Mouse (Mus musculus) CH12.LX (cell line): Measurements from ENCODE around the gene Gm9970. TPM values are rescaled to one million over a fixed set of nuclear protein-coding genes. Genes with fewer than 3 reads are reported as not detected.

ENCODE experiments used
- DNase-seq: peaks from one replicate; pipeline ENCODE4 v3.0.0-alpha.2; 2013; ENCODE audit errors: extremely low read depth
- H3K27ac ChIP-seq: 2 replicates; pipeline ENCODE4 v1.5.1; 2012; ENCODE audit warnings: low read depth, mild to moderate bottlenecking, control low read depth, moderate library complexity; ENCODE audit not compliant: insufficient read depth
- H3K27me3 ChIP-seq: replicated peaks from 2 replicates; pipeline ENCODE3; 2012; ENCODE audit warnings: inconsistent platforms
- H3K36me3 ChIP-seq, 2 experiments: replicated peaks in 1 of 2; 2 replicates each; pipeline versions ENCODE3 to v1.6.1; 2012; ENCODE audit warnings: inconsistent platforms in 1 of 2, low read length in 1 of 2, mild to moderate bottlenecking in 1 of 2, mixed read lengths in 1 of 2, moderate library complexity in 1 of 2; ENCODE audit not compliant: control insufficient read depth in 1 of 2, insufficient read depth in 1 of 2
- H3K4me1 ChIP-seq, 2 experiments: 2 replicates each; pipeline ENCODE4 v1.6.1; 2012; ENCODE audit warnings: inconsistent platforms in 1 of 2, moderate library complexity in 1 of 2; ENCODE audit not compliant: insufficient read depth in 2 of 2, control insufficient read depth in 1 of 2
- H3K4me2 ChIP-seq: 2 replicates; pipeline ENCODE4 v1.6.1; 2012; ENCODE audit warnings: low read depth, mild to moderate bottlenecking, control low read depth; ENCODE audit not compliant: poor library complexity, insufficient read depth, severe bottlenecking
- H3K4me3 ChIP-seq, 3 experiments: fragments of 150-350 bp in 1 of 3; sonication (generic) in 1 of 3; replicated peaks in 1 of 3; 2 replicates each; pipeline versions ENCODE3 to v1.5.1; 2011 to 2012; ENCODE audit warnings: low read depth in 2 of 3, low read length in 2 of 3, mild to moderate bottlenecking in 2 of 3, moderate library complexity in 2 of 3, control low read depth in 1 of 3, improper control_type of control experiment in 1 of 3, inconsistent platforms in 1 of 3, mixed read lengths in 1 of 3; ENCODE audit not compliant: poor library complexity in 1 of 3
- H3K79me2 ChIP-seq: replicated peaks from 2 replicates; pipeline ENCODE4 v1.6.1; 2012; ENCODE audit warnings: mild to moderate bottlenecking, moderate library complexity; ENCODE audit not compliant: control insufficient read depth, poor library complexity, insufficient read depth, severe bottlenecking; ENCODE audit errors: extremely low read depth
- H3K9ac ChIP-seq: 2 replicates; pipeline ENCODE4 v1.6.1; 2012; ENCODE audit warnings: low read depth, mild to moderate bottlenecking, control low read depth, moderate library complexity; ENCODE audit not compliant: insufficient read depth
- H3K9me3 ChIP-seq: replicated peaks from 2 replicates; pipeline ENCODE3; 2012; ENCODE audit warnings: low read length, inconsistent platforms, mixed read lengths
- CHD1 ChIP-seq: IDR thresholded peaks from 2 replicates; pipeline ENCODE4 v1.6.1; 2012; ENCODE audit warnings: low read depth, low read length, improper control_type of control experiment, inconsistent platforms
- CTCF ChIP-seq, 2 experiments: IDR thresholded peaks in 1 of 2; conservative IDR thresholded peaks in 1 of 2; 2 replicates each; pipeline ENCODE4 v1.5.1; 2011 to 2012; ENCODE audit warnings: low read depth in 2 of 2, low read length in 2 of 2, improper control_type of control experiment in 1 of 2, inconsistent platforms in 1 of 2, mild to moderate bottlenecking in 1 of 2, moderate library complexity in 1 of 2
- ETS1 ChIP-seq: conservative IDR thresholded peaks from 2 replicates; pipeline ENCODE4 v1.6.1; 2012; ENCODE audit warnings: low read depth, mild to moderate bottlenecking, inconsistent platforms, low read length, improper control_type of control experiment, moderate library complexity
- HCFC1 ChIP-seq: IDR thresholded peaks from 2 replicates; pipeline ENCODE4 v1.6.1; 2012; ENCODE audit warnings: low read depth, mild to moderate bottlenecking, inconsistent platforms, low read length, improper control_type of control experiment
- IRF4 ChIP-seq: IDR thresholded peaks from 2 replicates; pipeline ENCODE4 v1.6.1; 2014; ENCODE audit warnings: low read depth, mild to moderate bottlenecking, inconsistent platforms, low read length, improper control_type of control experiment
- JUND ChIP-seq: conservative IDR thresholded peaks from 2 replicates; pipeline ENCODE4 v1.6.1; 2011; ENCODE audit warnings: low read depth, low read length, improper control_type of control experiment
- KAT2A ChIP-seq: IDR thresholded peaks from 2 replicates; pipeline ENCODE4 v1.6.1; 2012; ENCODE audit warnings: low read length, improper control_type of control experiment, inconsistent platforms; ENCODE audit not compliant: insufficient replicate concordance
- MAX ChIP-seq: IDR thresholded peaks from 2 replicates; pipeline ENCODE4 v1.6.1; 2011; ENCODE audit warnings: low read length, improper control_type of control experiment
- MAZ ChIP-seq: IDR thresholded peaks from 2 replicates; pipeline ENCODE4 v1.6.1; 2012; ENCODE audit warnings: low read depth, mild to moderate bottlenecking, inconsistent platforms, low read length, improper control_type of control experiment, moderate library complexity
- MEF2A ChIP-seq: IDR thresholded peaks from 2 replicates; pipeline ENCODE4 v1.6.1; 2014; ENCODE audit warnings: low read depth, mild to moderate bottlenecking, inconsistent platforms, low read length, improper control_type of control experiment, borderline replicate concordance
- NELFE ChIP-seq: IDR thresholded peaks from 2 replicates; pipeline ENCODE4 v1.6.1; 2011; ENCODE audit warnings: low read depth, low read length, improper control_type of control experiment
- POLR2A ChIP-seq: IDR thresholded peaks from 2 replicates; pipeline ENCODE4 v1.6.1; 2011; ENCODE audit warnings: low read depth, mild to moderate bottlenecking, improper control_type of control experiment, low read length
- RCOR1 ChIP-seq: conservative IDR thresholded peaks from 2 replicates; pipeline ENCODE4 v1.6.1; 2012; ENCODE audit warnings: low read depth, mild to moderate bottlenecking, inconsistent platforms, low read length, improper control_type of control experiment
- UBTF ChIP-seq: IDR thresholded peaks from 2 replicates; pipeline ENCODE4 v1.6.1; 2012; ENCODE audit warnings: low read depth, mild to moderate bottlenecking, inconsistent platforms, low read length, improper control_type of control experiment, moderate library complexity
- USF1 ChIP-seq: IDR thresholded peaks from 2 replicates; pipeline ENCODE4 v1.6.1; 2014; ENCODE audit warnings: low read depth, mild to moderate bottlenecking, inconsistent platforms, low read length, improper control_type of control experiment
- ZMIZ1 ChIP-seq: IDR thresholded peaks from 2 replicates; pipeline ENCODE4 v1.6.1; 2012; ENCODE audit warnings: low read depth, mild to moderate bottlenecking, inconsistent platforms, low read length, improper control_type of control experiment
- dilution Hi-C: fragments of 300-500 bp; cut with MboI; formaldehyde crosslinking; loops from 2 replicates; pipeline ENCODE4 v1.14.3; 2020; ENCODE audit warnings: low sequenced_read_pairs; ENCODE audit not compliant: extremely low pct_unique_long_range_greater_than_20kb, extremely low pct_ligation_motif_present
- in situ Hi-C: fragments of 300-500 bp; cut with MboI; formaldehyde crosslinking; loops from 3 replicates; pipeline ENCODE4 v1.14.3; 2019; ENCODE audit warnings: low sequenced_read_pairs, low pct_ligation_motif_present, low pct_unique_long_range_greater_than_20kb, mixed read lengths
- polyA plus RNA-seq: library from polyadenylated mRNA; unstranded; fragments of >175 nt; gene quantifications from 2 replicates; pipeline ENCODE4 v1.2.1, GENCODE M21; 2012; ENCODE audit warnings: low read depth; ENCODE audit not compliant: insufficient read length
- total RNA-seq, 2 experiments: library from RNA; depleted of rRNA; stranded (reverse); fragments of 300-350 nt in 1 of 2; fragments of >200 nt in 1 of 2; gene quantifications; 2 replicates each; pipeline ENCODE4 v1.2.3; 2012 to 2014

Gm9970 gene
- total and polyA plus RNA-seq, 3 experiments, result not detected

- TF ChIP-seq KAT2A (peak; percentile 99), NELFE (peak; percentile 87), POLR2A (peak; percentile 89), IRF4 (peak; percentile 81), ETS1 (peak; percentile 32), UBTF (peak; percentile 63; the same call in 1 of the 2 replicates), USF1 (no peak), CTCF (conservative IDR thresholded peaks at IDR 0.05 in 1 of 2, IDR thresholded peaks at IDR 0.05 in 1 of 2; ENCODE audit: low read depth in 2 of 2, low read length in 2 of 2) (peak in 1 of 2 experiments; percentile 77; a peak in 2 of 4 replicates), JUND (no peak), MEF2A (peak; percentile 88; the same call in 1 of the 2 replicates), MAZ (peak; percentile 86), CHD1 (no peak), HCFC1 (peak; percentile 97), MAX (peak; percentile 34; the same call in 1 of the 2 replicates), ZMIZ1 (peak; percentile 48; the same call in 1 of the 2 replicates)
- TF ChIP-seq, all 38 proteins: peak for 22
Observed at GRCm38 (mm10) chr5:31192939-31193630, 47.9 kb downstream of the Gm9970 start, which contains the start of the genes Snx17 and Eif2b4 (continued).

- Histone ChIP-seq H3K4me3 (peak overlapping the region; percentile 55 to 96 (median 71)), H3K9me3 (no peaks in the 10 kb centered on the region), H3K27me3 (no peaks in the 10 kb centered on the region), H3K27ac (peak overlapping the region; percentile 54; the same call in 1 of the 2 replicates), H3K9ac (peak overlapping the region; percentile 91), H3K36me3 (peaks cover 56 to 68% of the 10 kb centered on the region in 2 experiments), H3K4me1 (peaks cover 2 to 29% of the 10 kb centered on the region in 2 experiments; a peak in 3 of 4 replicates), H3K4me2 (peak overlapping the region; percentile 94), H3K79me2 (peaks cover 27% of the 10 kb centered on the region)
- in situ Hi-C loops (no loop called here), dilution Hi-C loops (no loop called here)
- DNase-seq, result peak; percentile 28
- TF ChIP-seq CHD1, result peak; percentile 73; the same call in 1 of the 2 replicates
- no peak for TF ChIP-seq RCOR1
- no peak for TF ChIP-seq USF1
Observed at GRCm38 (mm10) chr5:31192045-31192938, 48.7 kb downstream of the Gm9970 start.

Other genes with a start within 250 kb of the Gm9970 start
Only the 20 nearest of the 21 such genes appear.
- 48.8 and 58.0 TPM in 2 replicates for gene Atraid, start 192.9 kb downstream of the Gm9970 start, total RNA-seq (2012; rRNA removed)
- gene Atraid, start 192.9 kb downstream of the Gm9970 start, total RNA-seq (2014; rRNA removed), result 88.7 TPM in 2 replicates
- 52.7 and 60.1 TPM in 2 replicates for gene Atraid, start 192.9 kb downstream of the Gm9970 start, polyA plus RNA-seq
- gene Slc5a6, start 192.3 kb downstream of the Gm9970 start, total RNA-seq (2012; rRNA removed), result 10.9 and 15.4 TPM in 2 replicates
- gene Slc5a6, start 192.3 kb downstream of the Gm9970 start, total RNA-seq (2014; rRNA removed), result 8.9 and 9.0 TPM in 2 replicates
- 17.1 and 18.6 TPM in 2 replicates for gene Slc5a6, start 192.3 kb downstream of the Gm9970 start, polyA plus RNA-seq
- gene Cad, start 186.5 kb downstream of the Gm9970 start, total RNA-seq (2012; rRNA removed), result 106 and 135 TPM in 2 replicates
- gene Cad, start 186.5 kb downstream of the Gm9970 start, total RNA-seq (2014; rRNA removed), result 43.1 and 44.3 TPM in 2 replicates
- gene Cad, start 186.5 kb downstream of the Gm9970 start, polyA plus RNA-seq, result 108 and 123 TPM in 2 replicates
- gene Dnajc5g, start 134.9 kb downstream of the Gm9970 start, total RNA-seq (2012; rRNA removed), result not detected in 2 replicates
- gene Dnajc5g, start 134.9 kb downstream of the Gm9970 start, total RNA-seq (2014; rRNA removed), result not detected in 2 replicates
- not detected in 2 replicates for gene Dnajc5g, start 134.9 kb downstream of the Gm9970 start, polyA plus RNA-seq
- not detected in 2 replicates for gene Slc30a3, start 133.0 kb downstream of the Gm9970 start, total RNA-seq (2012; rRNA removed)
- gene Slc30a3, start 133.0 kb downstream of the Gm9970 start, total RNA-seq (2014; rRNA removed), result not detected in 2 replicates
- gene Slc30a3, start 133.0 kb downstream of the Gm9970 start, polyA plus RNA-seq, result not detected in 2 replicates
- gene Trim54, start 124.5 kb downstream of the Gm9970 start, total RNA-seq (2012; rRNA removed), result not detected in 2 replicates
- gene Trim54, start 124.5 kb downstream of the Gm9970 start, total RNA-seq (2014; rRNA removed), result not detected in 2 replicates
- not detected in 2 replicates for gene Trim54, start 124.5 kb downstream of the Gm9970 start, polyA plus RNA-seq
- not detected in 2 replicates for gene Ucn, start 102.4 kb downstream of the Gm9970 start, total RNA-seq (2012; rRNA removed)
- not detected in 2 replicates for gene Ucn, start 102.4 kb downstream of the Gm9970 start, total RNA-seq (2014; rRNA removed)
- gene Ucn, start 102.4 kb downstream of the Gm9970 start, polyA plus RNA-seq, result not detected in 2 replicates
- gene Mpv17, start 87.0 kb downstream of the Gm9970 start, total RNA-seq (2012; rRNA removed), result 24.0 and 30.3 TPM in 2 replicates
- 37.6 and 39.7 TPM in 2 replicates for gene Mpv17, start 87.0 kb downstream of the Gm9970 start, total RNA-seq (2014; rRNA removed)
- gene Mpv17, start 87.0 kb downstream of the Gm9970 start, polyA plus RNA-seq, result 32.8 and 40.4 TPM in 2 replicates
- gene Gm29609, start 61.3 kb downstream of the Gm9970 start, total RNA-seq (2012; rRNA removed), result 1.4 and 2.7 TPM in 2 replicates
- 1.2 and 2.1 TPM in 2 replicates for gene Gm29609, start 61.3 kb downstream of the Gm9970 start, total RNA-seq (2014; rRNA removed)
- gene Gm29609, start 61.3 kb downstream of the Gm9970 start, polyA plus RNA-seq, result 0.57 and 3.0 TPM in 2 replicates
- 49.4 and 51.2 TPM in 2 replicates for gene Gtf3c2, start 61.1 kb downstream of the Gm9970 start, total RNA-seq (2012; rRNA removed)
- gene Gtf3c2, start 61.1 kb downstream of the Gm9970 start, total RNA-seq (2014; rRNA removed), result 19.4 and 22.8 TPM in 2 replicates
- gene Gtf3c2, start 61.1 kb downstream of the Gm9970 start, polyA plus RNA-seq, result 96.9 and 99.5 TPM in 2 replicates
- gene Snx17, start 48.0 kb downstream of the Gm9970 start, total RNA-seq (2012; rRNA removed), result 61.5 and 73.9 TPM in 2 replicates
- gene Snx17, start 48.0 kb downstream of the Gm9970 start, total RNA-seq (2014; rRNA removed), result 52.6 and 56.7 TPM in 2 replicates
- gene Snx17, start 48.0 kb downstream of the Gm9970 start, polyA plus RNA-seq, result 59.2 and 63.9 TPM in 2 replicates
- 56.8 and 75.0 TPM in 2 replicates for gene Eif2b4, start 47.8 kb downstream of the Gm9970 start, total RNA-seq (2012; rRNA removed)
- 26.8 and 29.0 TPM in 2 replicates for gene Eif2b4, start 47.8 kb downstream of the Gm9970 start, total RNA-seq (2014; rRNA removed)
- 99.5 and 106 TPM in 2 replicates for gene Eif2b4, start 47.8 kb downstream of the Gm9970 start, polyA plus RNA-seq
- 6.9 and 7.4 TPM in 2 replicates for gene Zfp513, start 38.9 kb downstream of the Gm9970 start, total RNA-seq (2012; rRNA removed)
- gene Zfp513, start 38.9 kb downstream of the Gm9970 start, total RNA-seq (2014; rRNA removed), result 2.4 and 3.6 TPM in 2 replicates
- 10.2 and 12.8 TPM in 2 replicates for gene Zfp513, start 38.9 kb downstream of the Gm9970 start, polyA plus RNA-seq
- gene Ppm1g, start 20.5 kb downstream of the Gm9970 start, total RNA-seq (2012; rRNA removed), result 182 and 225 TPM in 2 replicates
- gene Ppm1g, start 20.5 kb downstream of the Gm9970 start, total RNA-seq (2014; rRNA removed), result 96.9 and 97.8 TPM in 2 replicates
- gene Ppm1g, start 20.5 kb downstream of the Gm9970 start, polyA plus RNA-seq, result 366 and 383 TPM in 2 replicates
- gene Nrbp1, start 368 bp downstream of the Gm9970 start, total RNA-seq (2012; rRNA removed), result 36.6 and 40.4 TPM in 2 replicates
- 40.5 and 41.5 TPM in 2 replicates for gene Nrbp1, start 368 bp downstream of the Gm9970 start, total RNA-seq (2014; rRNA removed)
- gene Nrbp1, start 368 bp downstream of the Gm9970 start, polyA plus RNA-seq, result 34.5 and 36.1 TPM in 2 replicates
- 13.9 and 14.1 TPM in 2 replicates for gene Krtcap3, start 10.5 kb upstream of the Gm9970 start, total RNA-seq (2012; rRNA removed)
- 9.8 and 10.0 TPM in 2 replicates for gene Krtcap3, start 10.5 kb upstream of the Gm9970 start, total RNA-seq (2014; rRNA removed)
- 8.6 and 11.3 TPM in 2 replicates for gene Krtcap3, start 10.5 kb upstream of the Gm9970 start, polyA plus RNA-seq
- 11.1 and 21.5 TPM in 2 replicates for gene Ift172, start 49.9 kb upstream of the Gm9970 start, total RNA-seq (2012; rRNA removed)
- 4.3 and 6.1 TPM in 2 replicates for gene Ift172, start 49.9 kb upstream of the Gm9970 start, total RNA-seq (2014; rRNA removed)
- 8.5 and 9.2 TPM in 2 replicates for gene Ift172, start 49.9 kb upstream of the Gm9970 start, polyA plus RNA-seq
- 0.13 and 0.34 TPM in 2 replicates for gene Fndc4, start 54.8 kb upstream of the Gm9970 start, total RNA-seq (2012; rRNA removed)
- not detected in 2 replicates for gene Fndc4, start 54.8 kb upstream of the Gm9970 start, total RNA-seq (2014; rRNA removed)
- not detected in 2 replicates for gene Fndc4, start 54.8 kb upstream of the Gm9970 start, polyA plus RNA-seq
- 0.08 TPM in 1 of 2 replicates, not detected in the other for gene Gckr, start 56.2 kb upstream of the Gm9970 start, total RNA-seq (2012; rRNA removed)
- not detected in 2 replicates for gene Gckr, start 56.2 kb upstream of the Gm9970 start, total RNA-seq (2014; rRNA removed)
- gene Gckr, start 56.2 kb upstream of the Gm9970 start, polyA plus RNA-seq, result not detected in 2 replicates
- gene Zfp512, start 211.2 kb upstream of the Gm9970 start, total RNA-seq (2012; rRNA removed), result 13.6 and 16.5 TPM in 2 replicates
- gene Zfp512, start 211.2 kb upstream of the Gm9970 start, total RNA-seq (2014; rRNA removed), result 16.0 and 17.2 TPM in 2 replicates
- gene Zfp512, start 211.2 kb upstream of the Gm9970 start, polyA plus RNA-seq, result 15.4 and 16.5 TPM in 2 replicates